Comparison of ENCODE assay signal across 14 mouse cellular contexts in the genomic region with DNA sequence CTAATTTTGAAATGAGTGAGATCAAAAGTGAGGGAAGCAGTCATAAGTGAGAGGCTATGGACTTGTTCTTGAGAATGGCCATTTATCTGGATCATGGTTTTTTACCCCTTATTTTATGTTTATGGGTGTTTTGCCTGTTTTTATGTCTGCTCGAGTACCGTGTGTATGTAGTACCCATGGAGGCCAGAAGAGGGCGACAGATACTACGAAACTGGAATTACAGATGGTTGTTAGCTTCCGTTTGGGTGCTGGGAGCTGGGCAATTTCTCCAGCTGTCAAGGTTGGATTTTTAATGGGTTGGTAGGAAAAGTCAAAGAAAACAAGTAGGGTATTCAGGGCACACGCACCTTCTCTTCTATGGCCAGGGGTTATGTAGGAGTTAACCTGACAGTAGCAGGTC. TPM values are rescaled to one million over a fixed set of nuclear protein-coding genes. Genes with fewer than 3 reads are reported as not detected.
DNase-seq lines count a peak whose midpoint lies in the region; ATAC-seq and TF ChIP-seq lines count a peak whose summit lies in the region.
"Had no signal": no experiment of that assay in that cellular context is flagged by ENCODE, and none has a peak within 500 bp of the region (broad histone marks: within the 10 kb centered on the region; RNA-seq: fewer than 3 reads in every experiment).

No protein-coding gene starts in this region.

- H3K36me3 ChIP-seq in kidney, postnatal 0 days (ENCODE audit: insufficient read depth, low read length): 0 out of 2 replicates have a peak, but pooled peaks cover 8% of the 10 kb centered on the region
- H3K36me3 ChIP-seq in testis, adult 2 months (ENCODE audit: control insufficient read depth, insufficient read depth, low read length): no peaks in the 10 kb centered on the region
- 0 out of 2 replicates have a peak, but pooled peaks cover 1% of the 10 kb centered on the region for H3K36me3 ChIP-seq in stomach, postnatal 0 days (ENCODE audit: control insufficient read depth, insufficient read depth, low read length)
- H3K36me3 ChIP-seq: hindbrain, embryonic 10.5 days had no signal

- H3K27me3 ChIP-seq in kidney, postnatal 0 days (ENCODE audit: insufficient read depth, low read length): no peaks in the 10 kb centered on the region
- H3K27me3 ChIP-seq in testis, adult 2 months (ENCODE audit: control insufficient read depth, insufficient read depth, low read length): no peaks in the 10 kb centered on the region
- H3K27me3 ChIP-seq in stomach, postnatal 0 days (ENCODE audit: control insufficient read depth, insufficient read depth, low read length): no peaks in the 10 kb centered on the region
- H3K27me3 ChIP-seq: heart, embryonic 12.5 days had no signal

- TF ChIP-seq EP300 in stomach, postnatal 0 days (optimal IDR thresholded peaks at IDR 0.05): no peak

- DNase-seq in kidney, postnatal 0 days (ENCODE audit: low spot score): no peak
- no peak for DNase-seq in kidney, postnatal 4 days
- no peak for DNase-seq in testis, postnatal 10 days (ENCODE audit: low spot score)
- peak; percentile 51 for DNase-seq in ES-CJ7 (ENCODE audit: low read depth, low spot score)
- DNase-seq in stomach, postnatal 0 days (ENCODE audit: low spot score): no peak
- DNase-seq in frontal cortex, postnatal 14 days (ENCODE audit: low spot score in 2 of 2): no peak
- DNase-seq: cerebellum, adult 8-10 months; embryo, embryonic 11 days; kidney, adult 2 months; lung, adult 2 months had no signal

- 88% methylated on average over 6 of the region's 6 CpGs for WGBS in kidney, postnatal 0 days
- WGBS in stomach, postnatal 0 days: 86% methylated on average over 6 of the region's 6 CpGs

- H3K4me1 ChIP-seq in kidney, postnatal 0 days (replicated peaks; ENCODE audit: insufficient read depth, low read length): no peaks in the 10 kb centered on the region
- H3K4me1 ChIP-seq in testis, adult 2 months (ENCODE audit: control insufficient read depth, insufficient read depth, low read length): peaks cover 8% of the 10 kb centered on the region
- no peaks in the 10 kb centered on the region for H3K4me1 ChIP-seq in stomach, postnatal 0 days (replicated peaks; ENCODE audit: control insufficient read depth, insufficient read depth)
- H3K4me1 ChIP-seq: hindbrain, embryonic 10.5 days had no signal

- no peak overlapping the region for H3K27ac ChIP-seq in kidney, postnatal 0 days
- no peak overlapping the region for H3K27ac ChIP-seq in testis, adult 2 months (ENCODE audit: control insufficient read depth, insufficient read depth, low read depth, low read length)
- H3K27ac ChIP-seq in stomach, postnatal 0 days (replicated peaks): no peak overlapping the region
- H3K27ac ChIP-seq: hindbrain, embryonic 10.5 days; midbrain, embryonic 10.5 days had no signal

- H3K4me3 ChIP-seq in kidney, postnatal 0 days (replicated peaks; ENCODE audit: low read depth, low read length): no peak overlapping the region
- no peak overlapping the region for H3K4me3 ChIP-seq in testis, adult 2 months (ENCODE audit: control insufficient read depth, low read depth, low read length)
- H3K4me3 ChIP-seq in stomach, postnatal 0 days (ENCODE audit: low read depth, low read length): no peak overlapping the region
- H3K4me3 ChIP-seq: heart, embryonic 12.5 days; hindbrain, embryonic 10.5 days; midbrain, embryonic 10.5 days had no signal

- no peak for TF ChIP-seq POLR2A in testis, adult 2 months (IDR thresholded peaks at IDR 0.05; ENCODE audit: control insufficient read depth, low read depth, low read length)

- no peak overlapping the region for H3K4me2 ChIP-seq in kidney, postnatal 0 days (ENCODE audit: low read length)
- H3K4me2 ChIP-seq in stomach, postnatal 0 days (replicated peaks; ENCODE audit: low read depth): no peak overlapping the region
- H3K4me2 ChIP-seq: heart, embryonic 12.5 days had no signal

- no peaks in the 10 kb centered on the region for H3K9me3 ChIP-seq in kidney, postnatal 0 days (replicated peaks; ENCODE audit: low read length)
- H3K9me3 ChIP-seq in stomach, postnatal 0 days (ENCODE audit: control insufficient read depth, low read length): peaks cover 3% of the 10 kb centered on the region; the same call in 1 of the 2 replicates

- no peak for ATAC-seq in kidney, postnatal 0 days (replicated peaks; ENCODE audit: low FRiP score, low read depth)
- ATAC-seq in stomach, postnatal 0 days (ENCODE audit: low FRiP score, low TSS enrichment): no peak

- peak; percentile 45 for TF ChIP-seq CTCF in kidney, postnatal 0 days (IDR thresholded peaks at IDR 0.05; ENCODE audit: low read depth)
- TF ChIP-seq CTCF in testis, adult 2 months (IDR thresholded peaks at IDR 0.05; ENCODE audit: control insufficient read depth, insufficient read depth, insufficient replicate concordance, low read depth, low read length): 0 out of 2 replicates have a peak, but pooled peaks have one; percentile 8
- peak; percentile 54 for TF ChIP-seq CTCF in stomach, postnatal 0 days (IDR thresholded peaks at IDR 0.05; ENCODE audit: low read depth)

- H3K9ac ChIP-seq in kidney, postnatal 0 days (ENCODE audit: low read depth, low read length): no peak overlapping the region
- H3K9ac ChIP-seq in stomach, postnatal 0 days (ENCODE audit: low read length): no peak overlapping the region
- H3K9ac ChIP-seq: heart, embryonic 12.5 days had no signal

RNA-seq across cellular contexts. Expression of a gene that starts 13.8 kb away (rescaled TPM):
- polyA plus RNA-seq in kidney, postnatal 0 days (2015; fragmentation: Nextera tagmentation; extraction: Ambion mirVana): 32.5 and 37.9 TPM in 2 replicates
- 20.8 and 23.1 TPM in 2 replicates for polyA plus RNA-seq in testis, adult 2 months (2012; rRNA removed)
- polyA plus RNA-seq in stomach, postnatal 0 days (2015; fragmentation: Nextera tagmentation; extraction: Ambion mirVana): 24.7 and 27.6 TPM in 2 replicates

RNA-seq across cellular contexts. Expression of a gene that starts 38.4 kb away (rescaled TPM):
- polyA plus RNA-seq in kidney, postnatal 0 days (2015; fragmentation: Nextera tagmentation; extraction: Ambion mirVana): 0.68 and 0.87 TPM in 2 replicates
- polyA plus RNA-seq in testis, adult 2 months (2012; rRNA removed): 0.47 and 0.61 TPM in 2 replicates
- polyA plus RNA-seq in stomach, postnatal 0 days (2015; fragmentation: Nextera tagmentation; extraction: Ambion mirVana): 0.56 and 0.87 TPM in 2 replicates

RNA-seq across cellular contexts. Expression of a gene that starts 58.4 kb away (rescaled TPM):
- polyA plus RNA-seq in kidney, postnatal 0 days (2015; fragmentation: Nextera tagmentation; extraction: Ambion mirVana): 80.1 and 86.4 TPM in 2 replicates
- polyA plus RNA-seq in testis, adult 2 months (2012; rRNA removed): 5.7 TPM in 2 replicates
- polyA plus RNA-seq in stomach, postnatal 0 days (2015; fragmentation: Nextera tagmentation; extraction: Ambion mirVana): 81.3 and 84.7 TPM in 2 replicates

RNA-seq across cellular contexts. Expression of a gene that starts 58.6 kb away (rescaled TPM):
- 80.5 TPM in 2 replicates for polyA plus RNA-seq in kidney, postnatal 0 days (2015; fragmentation: Nextera tagmentation; extraction: Ambion mirVana)
- 10.4 and 13.0 TPM in 2 replicates for polyA plus RNA-seq in testis, adult 2 months (2012; rRNA removed)
- polyA plus RNA-seq in stomach, postnatal 0 days (2015; fragmentation: Nextera tagmentation; extraction: Ambion mirVana): 37.1 and 41.3 TPM in 2 replicates

Comparison
In these comparisons a context has a peak if more than half of its experiments do, and no peak if none do; other contexts are left out.
1. RNA of a gene that starts 58.4 kb away (polyA plus RNA-seq): 81.3 to 84.7 TPM in stomach, postnatal 0 days and 80.1 to 86.4 TPM in kidney, postnatal 0 days; 5.7 TPM in testis, adult 2 months; every median in the first group is over 10 times any median in the second.
2. Peak in every context shown above with its lines, with median percentiles within 50 percentile points of each other: CTCF ChIP-seq.